Mouse (Mus musculus) bone marrow macrophage, adult 2 months (primary cell): ENCODE results near the gene Lrfn3. TPM values are rescaled to one million over a fixed set of nuclear protein-coding genes. Genes with fewer than 3 reads are reported as not detected.

ENCODE experiments used
- H3K27ac ChIP-seq: 2 replicates; pipeline ENCODE4 v1.5.1; 2012; ENCODE audit warnings: low read depth, low read length; ENCODE audit not compliant: insufficient read depth
- H3K4me1 ChIP-seq: 2 replicates; pipeline ENCODE4 v1.6.1; 2012; ENCODE audit warnings: low read length; ENCODE audit not compliant: control insufficient read depth, insufficient read depth
- H3K4me3 ChIP-seq: 2 replicates; pipeline ENCODE4 v1.5.1; 2012; ENCODE audit warnings: mild to moderate bottlenecking, low read length, moderate library complexity; ENCODE audit not compliant: insufficient read depth
- CTCF ChIP-seq: IDR thresholded peaks from 2 replicates; pipeline ENCODE4 v1.5.1; 2012; ENCODE audit warnings: low read depth, mild to moderate bottlenecking, low read length, moderate library complexity
- POLR2A ChIP-seq: IDR thresholded peaks from 2 replicates; pipeline ENCODE4 v1.6.1; 2012; ENCODE audit warnings: mild to moderate bottlenecking, low read depth, low read length, borderline replicate concordance
- polyA plus RNA-seq: library from polyadenylated mRNA; stranded (reverse); fragments of >200 nt; gene quantifications from 2 replicates; pipeline ENCODE4 v1.2.4, GENCODE M21; 2012; ENCODE audit not compliant: missing spikeins, insufficient read depth, insufficient read length

Gene Lrfn3
- polyA plus RNA-seq, 1 experiment = not detected

DNA sequence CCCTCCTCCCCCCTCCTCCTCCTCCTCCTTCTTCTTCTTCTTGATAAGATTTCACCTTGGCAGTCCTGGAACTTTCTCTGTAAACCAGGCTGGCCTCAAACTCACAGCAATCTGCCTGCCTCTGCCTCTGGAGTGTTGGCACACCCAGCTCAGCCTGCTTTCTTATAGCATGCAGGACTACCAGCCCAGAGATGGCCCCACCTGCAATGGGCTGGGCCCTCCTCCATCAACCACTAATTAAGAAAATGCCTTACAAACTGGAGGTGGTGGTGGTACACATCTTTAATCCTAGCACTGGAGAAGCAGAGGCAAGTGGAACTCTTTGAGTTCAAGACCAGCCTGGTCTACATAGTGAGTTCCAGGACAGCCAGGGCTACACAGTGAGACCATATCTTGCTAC lies 36.1 kb downstream of the Lrfn3 start:
- H3K4me3 ChIP-seq = no peak overlapping the region
- peaks cover 9% of the 10 kb centered on the region for H3K4me1 ChIP-seq
- H3K27ac ChIP-seq = no peak overlapping the region
- no peak for TF ChIP-seq CTCF
- TF ChIP-seq POLR2A = no peak

DNA sequence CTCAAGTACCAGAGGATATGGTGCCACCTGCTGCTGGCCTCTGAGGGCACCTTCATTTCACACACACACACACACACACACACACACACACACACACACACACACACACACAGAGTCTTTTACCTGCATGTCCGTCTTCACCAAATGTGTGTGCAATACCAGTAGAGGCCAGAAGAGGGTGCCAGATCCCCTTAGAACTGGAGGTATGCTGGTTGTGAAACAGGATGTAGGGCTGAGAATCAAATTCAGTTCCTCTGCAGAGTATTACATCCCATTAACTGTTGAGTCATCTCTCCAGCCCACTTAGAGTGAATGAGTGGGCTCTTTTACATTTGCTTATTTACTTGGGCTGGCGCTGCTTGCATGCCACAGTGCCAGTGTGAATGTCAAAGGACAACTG lies 37.2 kb downstream of the Lrfn3 start:
- no peak for TF ChIP-seq POLR2A
- TF ChIP-seq CTCF = no peak
- H3K4me1 ChIP-seq = peaks cover 15% of the 10 kb centered on the region
- H3K27ac ChIP-seq = no peak overlapping the region
- no peak overlapping the region for H3K4me3 ChIP-seq

- TF ChIP-seq POLR2A (no peak), CTCF (no peak)
- no peak overlapping the region for H3K4me3 ChIP-seq
- H3K4me1 ChIP-seq = peaks cover 15% of the 10 kb centered on the region
- no peak overlapping the region for H3K27ac ChIP-seq
Measured at GRCm38 (mm10) chr7:30324300-30324944, 38.1 kb downstream of the Lrfn3 start.

DNA sequence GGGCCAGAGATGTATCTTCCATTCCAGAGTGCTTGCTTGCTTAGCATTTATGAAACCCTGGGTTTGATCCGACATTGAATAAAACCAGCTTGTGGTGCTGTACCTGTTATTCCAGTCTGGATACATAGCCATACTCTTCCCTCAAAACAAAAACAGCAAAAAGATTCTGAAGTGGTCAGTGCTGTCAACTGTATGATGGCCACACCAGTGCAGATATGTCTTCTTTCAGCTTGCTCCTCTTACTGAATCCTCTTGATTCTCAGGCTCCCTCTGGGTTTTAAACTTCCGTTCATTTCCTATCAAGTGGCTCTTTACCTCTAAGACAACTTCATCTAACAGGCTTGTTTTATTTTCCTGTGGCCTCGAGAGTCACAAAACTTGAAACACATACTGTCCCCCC lies 38.8 kb downstream of the Lrfn3 start, which contains the start of gene Sdhaf1:
Gene Sdhaf1 (minus strand): TSS at position 101 of the 400 bp plus-strand sequence.
- TF ChIP-seq CTCF (no peak), POLR2A (no peak)
- H3K27ac ChIP-seq = peak within 1 kb of the TSS; percentile 76
- H3K4me3 ChIP-seq = peak within 1 kb of the TSS; percentile 64
- H3K4me1 ChIP-seq = peaks cover 15% of the 10 kb centered on the region

DNA sequence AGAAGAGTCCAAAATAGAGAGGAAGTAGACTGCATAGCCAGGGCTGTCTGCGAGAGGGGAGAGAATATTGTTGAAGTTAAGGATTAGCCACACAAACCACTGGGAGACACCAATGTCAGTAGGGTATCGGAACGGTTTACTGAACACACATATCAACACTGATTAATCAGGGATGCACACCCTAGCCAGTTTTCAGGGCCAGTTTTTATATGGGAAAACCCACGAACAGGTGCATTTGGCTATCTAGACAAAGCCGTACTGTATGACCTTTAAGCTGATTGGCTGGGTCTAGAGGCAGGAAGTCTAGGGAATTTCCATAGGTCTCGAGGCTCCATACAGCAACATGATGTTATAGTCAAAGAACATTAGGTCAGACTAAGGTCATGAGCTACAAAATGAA lies 39.7 kb downstream of the Lrfn3 start:
- Histone ChIP-seq H3K4me1 (peaks cover 15% of the 10 kb centered on the region), H3K4me3 (peak overlapping the region; percentile 64), H3K27ac (peak overlapping the region; percentile 76)
- TF ChIP-seq CTCF = no peak
- no peak for TF ChIP-seq POLR2A

DNA sequence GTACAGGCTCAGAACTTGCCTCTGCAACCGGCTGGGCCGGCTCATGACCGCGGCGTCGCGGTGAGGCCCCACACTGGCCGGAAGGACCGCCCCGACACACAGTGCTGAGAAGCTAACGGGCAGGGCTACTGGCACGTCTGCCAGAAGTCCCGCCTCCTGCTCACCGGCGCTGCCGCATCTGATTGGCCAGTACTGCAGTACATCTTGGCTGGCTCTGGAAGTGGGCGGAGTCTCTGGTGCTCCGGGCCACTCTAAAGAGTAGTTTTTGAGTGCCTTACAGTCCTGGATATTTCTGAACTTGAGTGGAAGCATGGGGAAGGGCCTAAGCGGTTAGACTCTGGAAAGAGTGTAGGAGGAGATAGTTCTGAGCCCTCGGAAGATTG lies 40.3 kb downstream of the Lrfn3 start:
- TF ChIP-seq CTCF = no peak
- TF ChIP-seq POLR2A = no peak
- Histone ChIP-seq H3K4me1 (peaks cover 15% of the 10 kb centered on the region), H3K4me3 (peak overlapping the region; percentile 85)

GRCm38 (mm10) chr7:30321539-30322284 lies 40.9 kb downstream of the Lrfn3 start, which contains the start of gene E130208F15Rik:
Gene E130208F15Rik (plus strand): TSS chr7:30321740.
- TF ChIP-seq POLR2A (no peak), CTCF (no peak)
- Histone ChIP-seq H3K4me3 (peak within 1 kb of the TSS; percentile 85), H3K27ac (peak within 1 kb of the TSS; percentile 76), H3K4me1 (peaks cover 15% of the 10 kb centered on the region)

More for the DNA sequence above, 40.3 kb downstream of the Lrfn3 start:
- H3K27ac ChIP-seq = peak overlapping the region; percentile 76

- H3K4me1 ChIP-seq = peaks cover 15% of the 10 kb centered on the region
- H3K4me3 ChIP-seq = no peak overlapping the region; the same call in 1 of the 2 replicates
- no peak overlapping the region for H3K27ac ChIP-seq
- TF ChIP-seq CTCF = no peak
- TF ChIP-seq POLR2A = no peak
Measured at GRCm38 (mm10) chr7:30320946-30321345, 41.6 kb downstream of the Lrfn3 start.

- no peak overlapping the region for H3K27ac ChIP-seq
- peaks cover 6% of the 10 kb centered on the region for H3K4me1 ChIP-seq
- TF ChIP-seq POLR2A (no peak), CTCF (no peak)
- no peak overlapping the region for H3K4me3 ChIP-seq
Measured at GRCm38 (mm10) chr7:30318142-30318541, 44.4 kb downstream of the Lrfn3 start.

DNA sequence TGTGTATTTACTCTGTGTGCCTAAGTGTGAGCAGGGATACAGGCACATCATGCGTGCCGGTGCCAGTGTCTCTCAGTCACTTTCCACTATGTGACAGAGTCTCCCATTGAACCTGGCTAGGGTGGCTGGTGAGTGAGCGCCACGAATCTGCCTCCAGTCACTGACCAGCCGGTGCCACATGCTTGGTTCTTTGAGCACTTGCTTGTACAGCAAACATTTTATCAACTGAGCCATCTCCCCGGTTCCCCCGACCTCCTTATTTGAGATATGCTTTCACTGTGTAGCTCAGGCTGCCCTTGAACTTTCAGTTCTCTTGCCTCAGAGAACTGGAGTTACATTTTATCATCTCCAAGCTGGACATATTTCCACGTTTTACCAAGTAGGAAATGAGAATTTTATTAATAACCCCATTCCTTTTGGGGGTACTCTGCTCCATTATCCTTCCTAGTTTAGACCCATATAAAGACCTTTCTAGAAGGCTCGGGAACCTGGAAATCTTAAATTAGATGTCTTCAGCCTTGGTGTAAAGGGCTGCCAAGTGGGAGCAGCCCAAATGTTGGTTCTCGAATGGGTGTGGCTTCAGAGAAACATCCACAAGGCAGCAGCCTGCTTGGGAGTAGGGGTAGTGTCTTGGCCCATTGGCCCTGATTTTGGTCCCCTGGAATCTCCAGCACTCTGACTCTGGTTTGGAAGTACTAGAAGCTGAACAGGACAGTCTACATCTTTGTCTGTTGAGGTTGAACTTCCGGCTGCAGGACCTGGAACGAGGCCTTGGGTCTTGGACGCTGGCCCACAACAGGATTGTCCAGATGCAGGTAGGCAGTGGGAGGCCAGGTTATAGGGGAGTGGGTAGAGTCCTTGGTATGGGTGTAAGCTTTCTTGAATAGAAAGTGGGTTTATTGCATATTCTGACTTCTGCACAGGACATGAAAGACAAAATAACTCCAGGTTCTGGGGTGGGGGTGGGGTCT lies 46.7 kb downstream of the Lrfn3 start:
- peaks cover 3% of the 10 kb centered on the region for H3K4me1 ChIP-seq
- H3K27ac ChIP-seq = no peak overlapping the region
- H3K4me3 ChIP-seq = no peak overlapping the region
- no peak for TF ChIP-seq POLR2A
- no peak for TF ChIP-seq CTCF
